Mouse (Mus musculus): ENCODE measurements around the gene Cul7. TPM values are rescaled to one million over a fixed set of nuclear protein-coding genes. Genes with fewer than 3 reads are reported as not detected.
A peak's percentile ranks its signal among the peaks of the same experiment; 100 is the strongest.

Gene Cul7
- polyA plus RNA-seq, 1 experiment from 2014 or later: 31.7 TPM

DNA sequence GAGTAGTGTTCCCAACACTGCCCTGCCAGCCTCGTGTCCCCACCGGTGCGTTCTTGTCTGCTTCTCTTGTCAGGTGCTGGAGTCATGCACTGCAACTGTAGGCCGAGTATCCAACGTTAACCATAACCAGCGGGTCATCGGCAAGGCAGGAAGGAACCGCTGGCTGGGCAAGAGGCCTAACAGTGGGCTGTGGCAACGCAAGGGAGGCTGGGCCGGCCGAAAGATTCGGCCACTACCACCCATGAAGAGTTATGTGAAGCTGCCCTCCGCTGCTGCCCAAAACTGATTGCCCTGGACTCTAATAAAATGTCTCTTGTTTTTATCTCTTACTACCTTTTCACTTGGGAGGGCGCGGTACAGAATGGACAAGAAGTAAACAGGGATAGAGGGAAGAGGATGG is 326 bp upstream of the Cul7 start:
- Histone ChIP-seq H3K9ac (ENCODE audit: low read length) (peak overlapping the region; percentile 91), H3K27me3 (ENCODE audit: control insufficient read depth, insufficient read depth, low read length) (no peaks in the 10 kb centered on the region), H3K27ac (ENCODE audit: low read depth, low read length) (peak overlapping the region; percentile 90), H3K36me3 (ENCODE audit: control insufficient read depth, insufficient read depth, low read length) (no peaks in the 10 kb centered on the region; the same call in 1 of the 2 replicates), H3K4me2 (ENCODE audit: low read depth) (peak overlapping the region; percentile 92), H3K4me1 (ENCODE audit: control insufficient read depth, insufficient read depth, low read length) (peaks cover 27% of the 10 kb centered on the region), H3K9me3 (ENCODE audit: control insufficient read depth, low read length) (no peaks in the 10 kb centered on the region), H3K4me3 (ENCODE audit: low read depth, low read length) (peak overlapping the region; percentile 60)
- no peak for ATAC-seq (ENCODE audit: insufficient read depth, low FRiP score, low TSS enrichment)
- 40% methylated on average over 15 of the region's 15 CpGs for WGBS
- no peak for DNase-seq (ENCODE audit: low spot score)

- Histone ChIP-seq H3K4me2 (ENCODE audit: low read depth) (peak overlapping the region; percentile 92), H3K27ac (ENCODE audit: low read depth, low read length) (0 out of 2 replicates have a peak overlapping the region, but pooled peaks have one; percentile 90), H3K36me3 (ENCODE audit: control insufficient read depth, insufficient read depth, low read length) (peaks cover 6% of the 10 kb centered on the region), H3K4me3 (ENCODE audit: low read depth, low read length) (peak overlapping the region; percentile 60), H3K9me3 (ENCODE audit: control insufficient read depth, low read length) (no peaks in the 10 kb centered on the region), H3K27me3 (ENCODE audit: control insufficient read depth, insufficient read depth, low read length) (no peaks in the 10 kb centered on the region), H3K9ac (ENCODE audit: low read length) (peak overlapping the region; percentile 91), H3K4me1 (ENCODE audit: control insufficient read depth, insufficient read depth, low read length) (peaks cover 25% of the 10 kb centered on the region)
- ATAC-seq (ENCODE audit: insufficient read depth, low FRiP score, low TSS enrichment) (no peak), DNase-seq (ENCODE audit: low spot score) (no peak)
- WGBS: 77% methylated on average over 17 of the region's 17 CpGs
These were observed 1.2 kb downstream of the Cul7 start for GRCm38 (mm10) chr17:46651292-46651691.

DNA sequence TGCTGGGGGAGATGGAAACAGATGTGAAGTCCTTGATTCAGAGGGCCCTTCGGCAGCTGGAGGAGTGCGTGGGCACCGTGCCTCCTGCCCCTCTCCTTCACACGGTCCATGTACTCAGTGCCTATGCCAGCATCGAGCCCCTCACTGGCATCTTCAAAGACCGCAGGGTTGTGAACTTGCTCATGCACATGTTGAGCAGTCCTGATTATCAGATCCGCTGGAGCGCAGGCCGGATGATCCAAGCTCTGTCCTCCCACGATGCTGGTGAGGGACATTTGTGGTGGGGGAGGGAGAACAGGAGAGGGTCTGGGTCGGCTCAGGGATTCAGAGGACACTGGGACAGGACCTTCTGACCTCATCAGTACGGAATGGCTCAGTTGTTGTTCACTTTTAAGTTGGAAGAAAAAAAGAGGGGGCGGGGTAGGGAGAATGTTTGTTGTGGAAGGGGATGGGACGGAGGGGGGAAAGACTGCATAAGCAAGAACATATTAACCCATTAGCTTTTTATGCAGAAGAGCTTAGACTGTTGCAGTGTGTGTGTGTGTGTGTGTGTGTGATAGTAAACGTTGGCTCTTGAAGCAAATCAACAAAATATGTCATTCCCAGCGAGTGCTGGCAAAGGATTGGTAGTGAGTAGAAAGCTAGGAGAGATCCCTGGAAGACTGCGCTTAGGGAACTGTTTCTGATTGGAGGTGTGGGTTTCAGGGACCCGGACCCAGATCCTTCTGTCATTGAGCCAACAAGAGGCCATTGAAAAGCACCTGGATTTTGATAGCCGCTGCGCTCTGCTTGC is 1.8 kb downstream of the Cul7 start:
- Histone ChIP-seq H3K9me3 (ENCODE audit: control insufficient read depth, low read length) (no peaks in the 10 kb centered on the region), H3K4me1 (ENCODE audit: control insufficient read depth, insufficient read depth, low read length) (peaks cover 19% of the 10 kb centered on the region), H3K9ac (ENCODE audit: low read length) (peak overlapping the region; percentile 91), H3K36me3 (ENCODE audit: control insufficient read depth, insufficient read depth, low read length) (peaks cover 6% of the 10 kb centered on the region), H3K4me3 (ENCODE audit: low read depth, low read length) (peak overlapping the region; percentile 60), H3K4me2 (ENCODE audit: low read depth) (peak overlapping the region; percentile 92), H3K27ac (ENCODE audit: low read depth, low read length) (no peak overlapping the region), H3K27me3 (ENCODE audit: control insufficient read depth, insufficient read depth, low read length) (no peaks in the 10 kb centered on the region)
- no peak for DNase-seq (ENCODE audit: low spot score)
- WGBS: 84% methylated on average over 20 of the region's 20 CpGs
- ATAC-seq (ENCODE audit: insufficient read depth, low FRiP score, low TSS enrichment): no peak

DNA sequence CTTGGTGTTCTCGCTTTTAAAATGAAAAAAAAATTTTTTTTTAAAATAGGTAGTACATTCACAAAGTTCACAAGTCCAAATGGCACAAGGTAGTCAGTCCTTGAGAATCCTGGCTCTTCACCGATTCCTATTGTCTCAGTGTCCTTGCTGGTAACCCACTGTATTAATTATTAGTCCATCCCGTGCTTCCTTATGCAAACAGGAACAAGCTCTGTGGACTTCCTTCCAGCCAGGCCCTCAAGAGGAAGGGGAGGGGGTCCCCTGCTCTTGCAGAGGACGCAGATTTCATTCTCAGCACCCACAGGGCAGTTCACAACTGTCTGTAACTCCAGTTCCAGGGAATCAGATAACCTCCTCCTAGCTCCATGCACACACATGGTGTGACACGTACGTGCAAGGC is 5.9 kb downstream of the Cul7 start:
- DNase-seq (ENCODE audit: low spot score) (no peak), ATAC-seq (ENCODE audit: insufficient read depth, low FRiP score, low TSS enrichment) (no peak)
- Histone ChIP-seq H3K4me1 (ENCODE audit: control insufficient read depth, insufficient read depth, low read length) (peaks cover 11% of the 10 kb centered on the region), H3K27me3 (ENCODE audit: control insufficient read depth, insufficient read depth, low read length) (no peaks in the 10 kb centered on the region), H3K36me3 (ENCODE audit: control insufficient read depth, insufficient read depth, low read length) (peaks cover 23% of the 10 kb centered on the region), H3K9me3 (ENCODE audit: control insufficient read depth, low read length) (no peaks in the 10 kb centered on the region), H3K9ac (ENCODE audit: low read length) (no peak overlapping the region), H3K4me3 (ENCODE audit: low read depth, low read length) (no peak overlapping the region), H3K4me2 (ENCODE audit: low read depth) (no peak overlapping the region), H3K27ac (ENCODE audit: low read depth, low read length) (no peak overlapping the region)
- WGBS: 74% methylated on average over 6 of the region's 6 CpGs

DNA sequence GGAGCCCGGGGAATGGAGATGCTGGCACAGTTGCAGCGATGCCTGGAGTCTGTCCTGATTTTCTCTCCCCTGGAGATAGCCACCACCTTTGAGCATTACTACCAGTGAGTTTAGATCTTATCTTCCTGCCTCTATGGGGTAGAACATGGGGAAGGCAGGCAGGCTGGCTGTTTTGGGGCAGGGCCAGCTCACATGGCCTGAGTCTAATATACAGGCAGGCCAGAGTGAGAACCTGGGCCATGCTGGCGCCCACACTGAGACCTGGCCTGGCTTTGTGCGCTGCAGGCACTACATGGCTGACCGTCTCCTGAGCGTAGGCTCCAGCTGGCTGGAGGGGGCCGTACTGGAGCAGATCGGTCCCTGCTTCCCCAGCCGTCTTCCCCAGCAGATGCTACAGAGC is 11.2 kb downstream of the Cul7 start:
- Histone ChIP-seq H3K4me2 (ENCODE audit: low read depth) (no peak overlapping the region), H3K4me3 (ENCODE audit: low read depth, low read length) (no peak overlapping the region), H3K27me3 (ENCODE audit: control insufficient read depth, insufficient read depth, low read length) (no peaks in the 10 kb centered on the region), H3K9me3 (ENCODE audit: control insufficient read depth, low read length) (no peaks in the 10 kb centered on the region), H3K36me3 (ENCODE audit: control insufficient read depth, insufficient read depth, low read length) (peaks cover 28% of the 10 kb centered on the region), H3K9ac (ENCODE audit: low read length) (no peak overlapping the region), H3K4me1 (ENCODE audit: control insufficient read depth, insufficient read depth, low read length) (no peaks in the 10 kb centered on the region), H3K27ac (ENCODE audit: low read depth, low read length) (no peak overlapping the region)
- DNase-seq (ENCODE audit: low spot score): no peak
- 94% methylated on average over 9 of the region's 9 CpGs for WGBS
- no peak for ATAC-seq (ENCODE audit: insufficient read depth, low FRiP score, low TSS enrichment)

- no peaks in the 10 kb centered on the region for H3K27me3 ChIP-seq (ENCODE audit: control insufficient read depth, insufficient read depth, low read length)
- H3K4me1 ChIP-seq (ENCODE audit: control insufficient read depth, insufficient read depth, low read length): no peaks in the 10 kb centered on the region
- no peak overlapping the region for H3K4me2 ChIP-seq (ENCODE audit: low read depth)
- no peak overlapping the region for H3K27ac ChIP-seq (ENCODE audit: low read depth, low read length)
- WGBS: 86% methylated on average over 12 of the region's 12 CpGs
- no peak overlapping the region for H3K9ac ChIP-seq (ENCODE audit: low read length)
- DNase-seq (ENCODE audit: low spot score) (no peak), ATAC-seq (ENCODE audit: insufficient read depth, low FRiP score, low TSS enrichment) (no peak)
- peaks cover 28% of the 10 kb centered on the region for H3K36me3 ChIP-seq (ENCODE audit: control insufficient read depth, insufficient read depth, low read length)
- H3K4me3 ChIP-seq (ENCODE audit: low read depth, low read length): no peak overlapping the region
- no peaks in the 10 kb centered on the region for H3K9me3 ChIP-seq (ENCODE audit: control insufficient read depth, low read length)
These were observed 11.8 kb downstream of the Cul7 start for GRCm38 (mm10) chr17:46661981-46662380.

DNA sequence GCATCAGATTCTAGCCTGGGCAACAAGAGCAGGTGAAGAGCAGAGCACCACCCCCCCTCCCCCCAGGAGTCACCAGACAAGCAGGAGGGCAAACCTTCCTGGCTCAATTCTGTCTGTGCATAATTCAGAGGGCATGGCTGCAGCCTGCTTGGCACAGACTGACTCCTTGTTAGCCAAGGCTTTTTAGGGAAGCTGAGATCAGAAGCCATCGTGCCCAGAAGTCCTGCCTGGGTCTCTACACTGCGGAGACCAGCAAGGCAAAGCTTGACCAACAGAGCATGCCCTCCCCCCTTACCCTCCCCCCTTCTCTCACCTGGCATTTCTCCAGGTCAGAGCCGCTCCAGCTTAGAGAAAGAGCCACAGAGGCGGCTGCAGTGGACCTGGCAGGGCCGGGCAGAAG is 12.6 kb downstream of the Cul7 start:
- no peaks in the 10 kb centered on the region for H3K4me1 ChIP-seq (ENCODE audit: control insufficient read depth, insufficient read depth, low read length)
- 94% methylated on average over 5 of the region's 5 CpGs for WGBS
- no peak overlapping the region for H3K9ac ChIP-seq (ENCODE audit: low read length)
- DNase-seq (ENCODE audit: low spot score) (no peak), ATAC-seq (ENCODE audit: insufficient read depth, low FRiP score, low TSS enrichment) (no peak)
- no peak overlapping the region for H3K4me2 ChIP-seq (ENCODE audit: low read depth)
- H3K4me3 ChIP-seq (ENCODE audit: low read depth, low read length): no peak overlapping the region
- H3K27ac ChIP-seq (ENCODE audit: low read depth, low read length): no peak overlapping the region
- H3K36me3 ChIP-seq (ENCODE audit: control insufficient read depth, insufficient read depth, low read length): peaks cover 28% of the 10 kb centered on the region
- H3K27me3 ChIP-seq (ENCODE audit: control insufficient read depth, insufficient read depth, low read length): no peaks in the 10 kb centered on the region
- no peaks in the 10 kb centered on the region for H3K9me3 ChIP-seq (ENCODE audit: control insufficient read depth, low read length)

DNA sequence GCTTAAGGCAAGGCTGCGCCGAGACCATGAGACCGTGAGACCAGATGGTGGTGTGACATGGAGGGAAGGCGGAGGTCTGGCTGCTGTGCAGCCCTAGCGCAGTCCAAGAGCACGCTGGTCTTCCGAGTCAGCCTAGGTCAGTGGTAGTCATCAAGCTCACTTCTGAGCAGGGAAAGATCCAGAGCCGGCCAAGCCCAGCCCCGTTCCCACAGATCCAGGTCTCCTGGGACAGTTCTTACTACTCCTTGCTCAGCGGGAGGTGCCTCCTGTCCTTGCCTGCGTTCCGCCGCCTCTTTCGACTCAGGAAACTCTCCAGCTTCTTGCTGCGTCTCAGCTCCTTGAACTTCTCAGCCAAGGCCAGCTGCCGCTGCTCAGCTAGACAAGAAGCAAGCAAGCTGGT is 17.6 kb downstream of the Cul7 start:
- WGBS: 93% methylated on average over 16 of the region's 16 CpGs
- peaks cover 15% of the 10 kb centered on the region for H3K36me3 ChIP-seq (ENCODE audit: control insufficient read depth, insufficient read depth, low read length)
- no peaks in the 10 kb centered on the region for H3K9me3 ChIP-seq (ENCODE audit: control insufficient read depth, low read length)
- no peak overlapping the region for H3K4me3 ChIP-seq (ENCODE audit: low read depth, low read length)
- H3K27ac ChIP-seq (ENCODE audit: low read depth, low read length): no peak overlapping the region
- H3K4me1 ChIP-seq (ENCODE audit: control insufficient read depth, insufficient read depth, low read length): no peaks in the 10 kb centered on the region
- no peak for ATAC-seq (ENCODE audit: insufficient read depth, low FRiP score, low TSS enrichment)
- H3K9ac ChIP-seq (ENCODE audit: low read length): no peak overlapping the region
- H3K27me3 ChIP-seq (ENCODE audit: control insufficient read depth, insufficient read depth, low read length): no peaks in the 10 kb centered on the region
- no peak for DNase-seq (ENCODE audit: low spot score)
- H3K4me2 ChIP-seq (ENCODE audit: low read depth): no peak overlapping the region

DNA sequence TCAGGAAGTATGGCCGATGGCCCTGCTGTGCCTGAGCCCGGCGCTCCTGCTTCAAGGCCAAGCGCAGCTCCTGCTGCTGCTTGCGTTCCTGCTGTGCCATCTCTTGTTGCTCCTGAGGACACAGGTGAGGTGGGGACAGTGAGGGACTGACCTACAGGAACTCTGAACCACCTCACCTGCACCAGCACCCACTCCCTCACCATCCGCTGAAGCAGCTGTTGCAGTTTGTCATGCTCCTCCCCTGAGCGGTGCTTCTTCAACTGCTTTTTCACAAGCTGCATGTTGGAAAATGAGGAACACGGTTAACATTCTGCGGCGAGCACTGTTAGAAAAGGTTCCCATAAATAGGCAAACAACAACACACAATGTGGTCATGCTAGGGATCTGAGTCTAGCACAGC is 19.8 kb downstream of the Cul7 start:
- Histone ChIP-seq H3K27ac (ENCODE audit: low read depth, low read length) (no peak overlapping the region), H3K27me3 (ENCODE audit: control insufficient read depth, insufficient read depth, low read length) (no peaks in the 10 kb centered on the region), H3K36me3 (ENCODE audit: control insufficient read depth, insufficient read depth, low read length) (peaks cover 10% of the 10 kb centered on the region), H3K4me1 (ENCODE audit: control insufficient read depth, insufficient read depth, low read length) (peaks cover 6% of the 10 kb centered on the region; the same call in 1 of the 2 replicates), H3K4me3 (ENCODE audit: low read depth, low read length) (no peak overlapping the region), H3K9ac (ENCODE audit: low read length) (no peak overlapping the region), H3K9me3 (ENCODE audit: control insufficient read depth, low read length) (no peaks in the 10 kb centered on the region), H3K4me2 (ENCODE audit: low read depth) (no peak overlapping the region)
- WGBS: 95% methylated on average over 10 of the region's 10 CpGs
- ATAC-seq (ENCODE audit: insufficient read depth, low FRiP score, low TSS enrichment) (no peak), DNase-seq (ENCODE audit: low spot score) (no peak)
